Mouse (Mus musculus) spleen, adult 2 months (tissue): ENCODE results near the gene Mmp11.

Source experiments
- CTCF ChIP-seq: fragments of 200-500 bp; IDR thresholded peaks from 2 replicates; pipeline ENCODE4 v1.5.1; 2011; ENCODE audit warnings: mild to moderate bottlenecking, inconsistent platforms; ENCODE audit not compliant: insufficient read depth, insufficient read length, insufficient replicate concordance; ENCODE audit errors: extremely low read depth
- POLR2A ChIP-seq: fragments of 200-500 bp; IDR thresholded peaks from 2 replicates; pipeline ENCODE4 v1.6.1; 2011; ENCODE audit warnings: low read depth, low read length, inconsistent platforms

GRCm38 (mm10) chr10:75949053-75950045 lies 13.1 kb upstream of the Mmp11 start:
- no peak for TF ChIP-seq CTCF
- no peak for TF ChIP-seq POLR2A
